Mouse (Mus musculus): Measurements from ENCODE around the gene Agpat1. TPM values are rescaled to one million over a fixed set of nuclear protein-coding genes. Genes with fewer than 3 reads are reported as not detected.
A peak's percentile ranks its signal among the peaks of the same experiment; 100 is the strongest.

Gene Agpat1
- polyA plus RNA-seq, 2 experiments = 53.3 to 150 TPM

DNA sequence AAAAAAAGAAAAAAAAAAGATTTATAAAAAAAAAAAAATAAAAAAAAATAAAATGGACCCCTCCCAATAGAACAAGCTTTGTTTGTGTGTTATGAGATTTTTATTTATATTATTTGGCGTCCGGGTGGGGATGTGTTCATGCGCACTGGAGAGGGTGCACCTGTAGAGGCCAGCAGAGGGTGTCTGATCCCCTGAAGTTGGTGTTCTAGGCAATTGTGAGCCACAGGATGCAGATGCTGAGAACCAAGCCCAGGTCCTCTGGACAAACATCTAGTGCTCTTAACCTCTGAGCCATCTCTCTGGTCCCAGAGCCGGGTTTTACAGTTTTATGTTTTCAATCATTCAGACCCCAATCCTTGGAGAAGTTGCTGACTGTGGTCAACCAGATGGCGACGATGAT lies 43.6 kb upstream of the Agpat1 start:
- no peaks in the 10 kb centered on the region for H3K36me3 ChIP-seq (ENCODE audit: control insufficient read depth, insufficient read depth, low read length)
- peaks cover 8% of the 10 kb centered on the region for H3K4me1 ChIP-seq (ENCODE audit: control insufficient read depth, insufficient read depth, low read length)
- no peak overlapping the region for H3K9ac ChIP-seq (ENCODE audit: low read depth, low read length, severe bottlenecking)
- no peaks in the 10 kb centered on the region for H3K9me3 ChIP-seq (ENCODE audit: control insufficient read depth, low read length)
- H3K27ac ChIP-seq (replicated peaks; ENCODE audit: low read depth, low read length) = no peak overlapping the region
- no peak for ATAC-seq (ENCODE audit: low FRiP score, low read depth)
- H3K4me2 ChIP-seq (replicated peaks; ENCODE audit: low read depth, low read length, severe bottlenecking) = no peak overlapping the region
- TF ChIP-seq POLR2A (IDR thresholded peaks at IDR 0.05; ENCODE audit: borderline replicate concordance, extremely low read depth, insufficient read depth, insufficient read length) = no peak
- H3K27me3 ChIP-seq (ENCODE audit: control insufficient read depth, insufficient read depth, low read length) = no peaks in the 10 kb centered on the region
- H3K4me3 ChIP-seq (replicated peaks; ENCODE audit: low read length) = no peak overlapping the region
- 92% methylated on average over 6 of the region's 6 CpGs for WGBS
- DNase-seq (ENCODE audit: low spot score) = no peak

GRCm38 (mm10) chr17:34561200-34561599 lies 42.9 kb upstream of the Agpat1 start:
- Histone ChIP-seq H3K9ac (ENCODE audit: low read depth, low read length, severe bottlenecking) (no peak overlapping the region), H3K4me2 (replicated peaks; ENCODE audit: low read depth, low read length, severe bottlenecking) (no peak overlapping the region), H3K36me3 (ENCODE audit: control insufficient read depth, insufficient read depth, low read length) (no peaks in the 10 kb centered on the region), H3K27ac (replicated peaks; ENCODE audit: low read depth, low read length) (no peak overlapping the region), H3K4me3 (replicated peaks; ENCODE audit: low read length) (no peak overlapping the region), H3K9me3 (ENCODE audit: control insufficient read depth, low read length) (no peaks in the 10 kb centered on the region), H3K4me1 (ENCODE audit: control insufficient read depth, insufficient read depth, low read length) (peaks cover 8% of the 10 kb centered on the region), H3K27me3 (ENCODE audit: control insufficient read depth, insufficient read depth, low read length) (no peaks in the 10 kb centered on the region)
- ATAC-seq (ENCODE audit: low FRiP score, low read depth) (no peak), DNase-seq (ENCODE audit: low spot score) (no peak)
- 31% methylated on average over 3 of the region's 8 CpGs for WGBS
- TF ChIP-seq POLR2A (IDR thresholded peaks at IDR 0.05; ENCODE audit: borderline replicate concordance, extremely low read depth, insufficient read depth, insufficient read length) = no peak

DNA sequence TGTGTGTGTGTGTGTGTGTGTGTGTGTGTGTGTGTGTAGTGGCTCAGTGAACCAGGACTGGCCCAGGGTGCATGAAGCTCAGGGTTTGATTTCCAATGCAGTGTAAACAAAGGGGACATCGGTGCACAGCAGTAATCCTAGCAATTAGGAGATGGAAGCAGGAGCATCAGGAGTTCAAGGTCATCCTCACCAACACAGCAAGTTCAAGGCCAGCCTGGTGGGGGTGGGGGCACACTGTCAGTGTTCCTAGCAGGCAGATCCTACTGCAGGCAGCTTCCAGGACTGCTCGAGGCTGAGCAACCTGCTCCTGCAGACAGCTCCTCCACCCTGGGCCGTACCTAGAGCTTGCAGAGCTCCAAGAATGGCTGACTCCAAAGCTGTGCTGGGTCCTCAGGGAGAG lies 41.5 kb upstream of the Agpat1 start:
- WGBS = 61% methylated on average over 3 of the region's 3 CpGs
- H3K36me3 ChIP-seq (ENCODE audit: control insufficient read depth, insufficient read depth, low read length) = no peaks in the 10 kb centered on the region
- H3K9me3 ChIP-seq (ENCODE audit: control insufficient read depth, low read length) = no peaks in the 10 kb centered on the region
- H3K27me3 ChIP-seq (ENCODE audit: control insufficient read depth, insufficient read depth, low read length) = no peaks in the 10 kb centered on the region
- H3K4me1 ChIP-seq (ENCODE audit: control insufficient read depth, insufficient read depth, low read length) = peaks cover 8% of the 10 kb centered on the region
- no peak overlapping the region for H3K9ac ChIP-seq (ENCODE audit: low read depth, low read length, severe bottlenecking)
- no peak for ATAC-seq (ENCODE audit: low FRiP score, low read depth)
- DNase-seq (ENCODE audit: low spot score) = no peak
- H3K27ac ChIP-seq (replicated peaks; ENCODE audit: low read depth, low read length) = no peak overlapping the region
- TF ChIP-seq POLR2A (IDR thresholded peaks at IDR 0.05; ENCODE audit: borderline replicate concordance, extremely low read depth, insufficient read depth, insufficient read length) = no peak
- no peak overlapping the region for H3K4me3 ChIP-seq (replicated peaks; ENCODE audit: low read length)
- no peak overlapping the region for H3K4me2 ChIP-seq (replicated peaks; ENCODE audit: low read depth, low read length, severe bottlenecking)

GRCm38 (mm10) chr17:34563354-34563753 lies 40.7 kb upstream of the Agpat1 start:
- Histone ChIP-seq H3K9ac (ENCODE audit: low read depth, low read length, severe bottlenecking) (no peak overlapping the region), H3K27me3 (ENCODE audit: control insufficient read depth, insufficient read depth, low read length) (no peaks in the 10 kb centered on the region), H3K27ac (replicated peaks; ENCODE audit: low read depth, low read length) (no peak overlapping the region), H3K4me3 (replicated peaks; ENCODE audit: low read length) (no peak overlapping the region), H3K4me2 (replicated peaks; ENCODE audit: low read depth, low read length, severe bottlenecking) (no peak overlapping the region), H3K9me3 (ENCODE audit: control insufficient read depth, low read length) (no peaks in the 10 kb centered on the region), H3K4me1 (ENCODE audit: control insufficient read depth, insufficient read depth, low read length) (peaks cover 8% of the 10 kb centered on the region), H3K36me3 (ENCODE audit: control insufficient read depth, insufficient read depth, low read length) (no peaks in the 10 kb centered on the region)
- no peak for DNase-seq (ENCODE audit: low spot score)
- WGBS = 73% methylated on average over 11 of the region's 11 CpGs
- TF ChIP-seq POLR2A (IDR thresholded peaks at IDR 0.05; ENCODE audit: borderline replicate concordance, extremely low read depth, insufficient read depth, insufficient read length) = no peak
- ATAC-seq (ENCODE audit: low FRiP score, low read depth) = no peak

- Histone ChIP-seq H3K27ac (replicated peaks; ENCODE audit: low read depth, low read length) (0 out of 2 replicates have a peak within 1 kb of the TSS, but pooled peaks have one; percentile 7), H3K4me3 (replicated peaks; ENCODE audit: low read length) (no peak within 1 kb of the TSS; the same call in 1 of the 2 replicates), H3K36me3 (ENCODE audit: control insufficient read depth, insufficient read depth, low read length) (no peaks in the 10 kb centered on the region), H3K9ac (ENCODE audit: low read depth, low read length, severe bottlenecking) (peak within 1 kb of the TSS; percentile 22; the same call in 1 of the 2 replicates), H3K9me3 (ENCODE audit: control insufficient read depth, low read length) (no peaks in the 10 kb centered on the region), H3K4me1 (ENCODE audit: control insufficient read depth, insufficient read depth, low read length) (peaks cover 8% of the 10 kb centered on the region), H3K27me3 (ENCODE audit: control insufficient read depth, insufficient read depth, low read length) (no peaks in the 10 kb centered on the region), H3K4me2 (replicated peaks; ENCODE audit: low read depth, low read length, severe bottlenecking) (no peak within 1 kb of the TSS)
- TF ChIP-seq POLR2A (IDR thresholded peaks at IDR 0.05; ENCODE audit: borderline replicate concordance, extremely low read depth, insufficient read depth, insufficient read length) = no peak
- ATAC-seq (ENCODE audit: low FRiP score, low read depth) (peak; percentile 47), DNase-seq (ENCODE audit: low spot score) (no peak)
- 12% methylated on average over 6 of the region's 6 CpGs for WGBS
Measured at GRCm38 (mm10) chr17:34564003-34564421, 40.0 kb upstream of the Agpat1 start, which contains the start of gene Notch4. Gene Notch4, plus strand, starts transcription at chr17:34564268.

Measured in limb, embryonic 14.5 days (tissue).